Mouse (Mus musculus): Measurements from ENCODE around the gene Tcp11l2. TPM values are rescaled to one million over a fixed set of nuclear protein-coding genes. Genes with fewer than 3 reads are reported as not detected.

Tcp11l2 gene
- total and polyA plus RNA-seq, 3 experiments: 0.81 to 4.3 TPM; not detected in 1

GRCm38 (mm10) chr10:84615076-84615475 lies 38.6 kb downstream of the Tcp11l2 start:
- Histone ChIP-seq H3K27ac (ENCODE audit: control insufficient read depth, low read depth, low read length) (no peak overlapping the region), H3K4me3 (ENCODE audit: control insufficient read depth in 1 of 2, insufficient read depth in 1 of 2, low read depth in 2 of 2, low read length in 2 of 2) (no peak overlapping the region), H3K79me2 (ENCODE audit: control insufficient read depth, insufficient read depth, low read length, poor library complexity) (no peaks in the 10 kb centered on the region), H3K4me1 (ENCODE audit: control insufficient read depth in 1 of 2, insufficient read depth in 2 of 2, low read length in 2 of 2) (peaks cover 9 to 20% of the 10 kb centered on the region in 2 experiments), H3K27me3 (ENCODE audit: control insufficient read depth in 1 of 2, insufficient read depth in 2 of 2, low read length in 2 of 2) (no peaks in the 10 kb centered on the region), H3K36me3 (ENCODE audit: control insufficient read depth in 1 of 2, insufficient read depth in 2 of 2, low read length in 2 of 2) (peaks cover 0 to 11% of the 10 kb centered on the region in 2 experiments; a peak in 2 of 4 replicates), H3K9me3 (replicated peaks; ENCODE audit: insufficient read depth, low read length) (no peaks in the 10 kb centered on the region), H3K9ac (ENCODE audit: control insufficient read depth, low read depth, low read length, poor library complexity, severe bottlenecking) (no peak overlapping the region)
- no peak for TF ChIP-seq ZC3H11A (IDR thresholded peaks at IDR 0.05; ENCODE audit: low read depth, low read length)
- TF ChIP-seq HCFC1 (IDR thresholded peaks at IDR 0.05; ENCODE audit: low read depth, low read length): no peak
- TF ChIP-seq USF1 (IDR thresholded peaks at IDR 0.05; ENCODE audit: low read depth, low read length): no peak
- no peak for TF ChIP-seq JUND (IDR thresholded peaks at IDR 0.05; ENCODE audit: low read depth, low read length)
- no peak for TF ChIP-seq CHD2 (IDR thresholded peaks at IDR 0.05; ENCODE audit: low read length)
- TF ChIP-seq POLR2AphosphoS2 (IDR thresholded peaks at IDR 0.05; ENCODE audit: low read length): no peak
- TF ChIP-seq CHD1 (IDR thresholded peaks at IDR 0.05; ENCODE audit: low read depth, low read length): no peak
- TF ChIP-seq MAZ (IDR thresholded peaks at IDR 0.05; ENCODE audit: low read depth, low read length): no peak
- DNase-seq (ENCODE audit: low read depth, low spot score): no peak

- Histone ChIP-seq H3K27me3 (ENCODE audit: control insufficient read depth in 1 of 2, insufficient read depth in 2 of 2, low read length in 2 of 2) (no peaks in the 10 kb centered on the region), H3K79me2 (ENCODE audit: control insufficient read depth, insufficient read depth, low read length, poor library complexity) (peaks cover 21% of the 10 kb centered on the region), H3K27ac (ENCODE audit: control insufficient read depth, low read depth, low read length) (peak within 1 kb of the TSS; percentile 96), H3K4me3 (ENCODE audit: control insufficient read depth in 1 of 2, insufficient read depth in 1 of 2, low read depth in 2 of 2, low read length in 2 of 2) (peak within 1 kb of the TSS; percentile 73 to 95), H3K9me3 (replicated peaks; ENCODE audit: insufficient read depth, low read length) (no peaks in the 10 kb centered on the region), H3K9ac (ENCODE audit: control insufficient read depth, low read depth, low read length, poor library complexity, severe bottlenecking) (peak within 1 kb of the TSS; percentile 92), H3K4me1 (ENCODE audit: control insufficient read depth in 1 of 2, insufficient read depth in 2 of 2, low read length in 2 of 2) (peaks cover 2 to 4% of the 10 kb centered on the region in 2 experiments; a peak in 2 of 4 replicates), H3K36me3 (ENCODE audit: control insufficient read depth in 1 of 2, insufficient read depth in 2 of 2, low read length in 2 of 2) (peaks cover 0 to 7% of the 10 kb centered on the region in 2 experiments; a peak in 2 of 4 replicates)
- DNase-seq (ENCODE audit: low read depth, low spot score): peak; percentile 98
- no peak for TF ChIP-seq BHLHE40 (IDR thresholded peaks at IDR 0.05; ENCODE audit: borderline replicate concordance, low read depth, low read length)
- TF ChIP-seq POLR2AphosphoS5 (IDR thresholded peaks at IDR 0.05; ENCODE audit: borderline replicate concordance, low read depth, low read length): peak; percentile 32; the same call in 1 of the 2 replicates
- TF ChIP-seq MAFK (IDR thresholded peaks at IDR 0.05; ENCODE audit: borderline replicate concordance, low read depth, low read length): no peak
- TF ChIP-seq NRF1 (IDR thresholded peaks at IDR 0.05; ENCODE audit: insufficient read depth, low read depth, low read length, poor library complexity, severe bottlenecking): peak; percentile 76
- TF ChIP-seq EP300 (IDR thresholded peaks at IDR 0.05; ENCODE audit: low read depth in 1 of 2, low read length in 2 of 2): 0 out of 4 replicates have a peak, but pooled peaks of 1 of the 2 experiments have one; percentile 3
- peak; percentile 95 for TF ChIP-seq MAX (IDR thresholded peaks at IDR 0.05; ENCODE audit: low read length)
- peak; percentile 97 for TF ChIP-seq ELF1 (IDR thresholded peaks at IDR 0.05; ENCODE audit: low read depth, low read length)
- peak; percentile 29; the same call in 1 of the 2 replicates for TF ChIP-seq GATA1 (IDR thresholded peaks at IDR 0.05; ENCODE audit: low read depth, low read length)
- TF ChIP-seq POLR2AphosphoS2 (IDR thresholded peaks at IDR 0.05; ENCODE audit: low read length): peak; percentile 90
- TF ChIP-seq ETS1 (IDR thresholded peaks at IDR 0.05; ENCODE audit: low read depth, low read length): peak; percentile 60
- peak; percentile 98 for TF ChIP-seq MYC (IDR thresholded peaks at IDR 0.05; ENCODE audit: low read depth, low read length)
- peak; percentile 97 for TF ChIP-seq NELFE (IDR thresholded peaks at IDR 0.05; ENCODE audit: low read depth, low read length)
- no peak for TF ChIP-seq MYB (IDR thresholded peaks at IDR 0.05; ENCODE audit: low read depth, low read length)
- peak; percentile 96 for TF ChIP-seq MXI1 (IDR thresholded peaks at IDR 0.05; ENCODE audit: low read depth, low read length)
- no peak for TF ChIP-seq E2F4 (IDR thresholded peaks at IDR 0.05; ENCODE audit: borderline replicate concordance, low read depth, low read length)
- TF ChIP-seq SMC3 (IDR thresholded peaks at IDR 0.05; ENCODE audit: low read depth, low read length): no peak
- TF ChIP-seq CHD2 (IDR thresholded peaks at IDR 0.05; ENCODE audit: low read length): peak; percentile 26; the same call in 1 of the 2 replicates
- no peak for TF ChIP-seq RCOR1 (IDR thresholded peaks at IDR 0.05; ENCODE audit: low read depth, low read length)
- TF ChIP-seq USF2 (IDR thresholded peaks at IDR 0.05; ENCODE audit: borderline replicate concordance in 1 of 2, insufficient read depth in 1 of 2, low read depth in 1 of 2, low read length in 2 of 2): no peak
- TF ChIP-seq HCFC1 (IDR thresholded peaks at IDR 0.05; ENCODE audit: low read depth, low read length): peak; percentile 93
- TF ChIP-seq POLR2A (IDR thresholded peaks at IDR 0.05; ENCODE audit: control insufficient read depth in 1 of 2, insufficient read depth in 1 of 2, low read depth in 1 of 2, low read length in 2 of 2, poor library complexity in 1 of 2): peak; percentile 80 to 97
- peak in 1 of 3 experiments; percentile 16; a peak in 1 of 6 replicates for TF ChIP-seq CTCF (IDR thresholded peaks at IDR 0.05 in 2 of 3, conservative IDR thresholded peaks at IDR 0.05 in 1 of 3; ENCODE audit: control insufficient read depth in 1 of 3, insufficient read depth in 1 of 3, low read depth in 2 of 3, low read length in 3 of 3, poor library complexity in 1 of 3, severe bottlenecking in 1 of 3)
- TF ChIP-seq GABPA (IDR thresholded peaks at IDR 0.05; ENCODE audit: low read depth, low read length): no peak
- TF ChIP-seq SIN3A (IDR thresholded peaks at IDR 0.05; ENCODE audit: low read length): peak; percentile 96
These were observed 45.7 kb downstream of the Tcp11l2 start, which contains the start of gene Polr3b for GRCm38 (mm10) chr10:84621826-84622790. Polr3b (plus strand) TSS chr10:84622292.

Data from MEL (cell line).